Mouse (Mus musculus): ENCODE results near the gene Nup153. TPM values are rescaled to one million over a fixed set of nuclear protein-coding genes. Genes with fewer than 3 reads are reported as not detected.

The Nup153 gene
- polyA plus RNA-seq, 1 experiment, result 63.8 TPM

DNA sequence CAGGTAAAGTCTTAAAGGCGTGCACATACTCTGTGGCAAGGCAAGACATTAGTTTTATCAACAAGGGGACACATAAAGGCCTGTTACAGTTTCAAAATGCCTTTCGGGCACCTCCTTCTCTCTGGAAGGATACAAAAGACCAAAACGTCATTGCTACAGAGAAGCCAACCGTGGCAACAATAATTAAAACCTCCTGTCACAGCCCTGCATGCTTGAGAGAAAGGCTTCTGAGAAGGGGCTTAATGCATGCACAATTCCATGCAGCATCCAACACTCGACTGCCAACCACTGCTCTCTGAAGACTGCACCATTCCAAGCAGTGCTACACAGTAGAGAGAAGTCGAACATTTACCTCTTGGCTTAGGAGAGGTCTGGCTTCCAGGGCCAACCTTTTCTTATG is 33.2 kb upstream of the Nup153 start:
- TF ChIP-seq POLR2A (IDR thresholded peaks at IDR 0.05; ENCODE audit: low read depth, low read length) (no peak), CTCF (IDR thresholded peaks at IDR 0.05; ENCODE audit: extremely low read depth, insufficient read depth, insufficient read length, insufficient replicate concordance) (no peak)
- no peak for DNase-seq (ENCODE audit: low read depth in 1 of 2, low spot score in 2 of 2)
- 89% methylated on average over 6 of the region's 6 CpGs for WGBS
- Histone ChIP-seq H3K4me3 (ENCODE audit: extremely low read depth, insufficient read depth, insufficient read length) (no peak overlapping the region), H3K27ac (ENCODE audit: insufficient read depth, low read length) (no peak overlapping the region), H3K36me3 (ENCODE audit: control insufficient read depth, insufficient read depth, low read length) (no peaks in the 10 kb centered on the region), H3K27me3 (ENCODE audit: control insufficient read depth, insufficient read depth, low read length) (no peaks in the 10 kb centered on the region), H3K4me1 (ENCODE audit: control insufficient read depth, insufficient read depth, insufficient read length) (no peaks in the 10 kb centered on the region; the same call in 1 of the 2 replicates)

- Histone ChIP-seq H3K27ac (ENCODE audit: insufficient read depth, low read length) (no peak overlapping the region), H3K27me3 (ENCODE audit: control insufficient read depth, insufficient read depth, low read length) (no peaks in the 10 kb centered on the region), H3K36me3 (ENCODE audit: control insufficient read depth, insufficient read depth, low read length) (no peaks in the 10 kb centered on the region), H3K4me3 (ENCODE audit: extremely low read depth, insufficient read depth, insufficient read length) (no peak overlapping the region), H3K4me1 (ENCODE audit: control insufficient read depth, insufficient read depth, insufficient read length) (no peaks in the 10 kb centered on the region; the same call in 1 of the 2 replicates)
- no peak for TF ChIP-seq POLR2A (IDR thresholded peaks at IDR 0.05; ENCODE audit: low read depth, low read length)
- no peak for TF ChIP-seq CTCF (IDR thresholded peaks at IDR 0.05; ENCODE audit: extremely low read depth, insufficient read depth, insufficient read length, insufficient replicate concordance)
- WGBS, result 90% methylated on average over 8 of the region's 8 CpGs
- no peak for DNase-seq (ENCODE audit: low read depth in 1 of 2, low spot score in 2 of 2)
These were observed 31.6 kb upstream of the Nup153 start for GRCm38 (mm10) chr13:46759281-46759809.

DNA sequence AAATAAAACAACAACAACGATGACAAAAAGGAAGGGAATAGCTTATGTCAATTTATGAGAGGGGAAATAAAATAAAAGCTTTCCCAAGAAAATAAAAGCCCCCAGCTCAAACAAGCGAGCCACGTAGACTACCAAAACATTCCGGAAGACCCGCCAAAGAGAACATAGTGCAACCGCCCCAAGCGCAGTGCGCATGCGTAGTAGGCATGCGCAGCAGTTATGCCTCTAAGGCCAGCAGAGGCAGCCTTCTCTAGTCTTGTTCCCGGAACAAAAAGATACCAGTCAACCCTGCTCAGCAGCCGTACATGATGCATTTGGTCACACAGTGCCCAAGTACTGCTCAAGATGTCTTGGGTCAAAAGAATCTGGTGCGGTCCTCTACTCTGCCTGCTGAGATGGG is 30.9 kb upstream of the Nup153 start:
- H3K27ac ChIP-seq (ENCODE audit: insufficient read depth, low read length), result no peak overlapping the region
- TF ChIP-seq POLR2A (IDR thresholded peaks at IDR 0.05; ENCODE audit: low read depth, low read length) (no peak), CTCF (IDR thresholded peaks at IDR 0.05; ENCODE audit: extremely low read depth, insufficient read depth, insufficient read length, insufficient replicate concordance) (no peak)
- 97% methylated on average over 13 of the region's 13 CpGs for WGBS
- no peak overlapping the region for H3K4me3 ChIP-seq (ENCODE audit: extremely low read depth, insufficient read depth, insufficient read length)
- H3K36me3 ChIP-seq (ENCODE audit: control insufficient read depth, insufficient read depth, low read length), result no peaks in the 10 kb centered on the region
- no peaks in the 10 kb centered on the region; the same call in 1 of the 2 replicates for H3K4me1 ChIP-seq (ENCODE audit: control insufficient read depth, insufficient read depth, insufficient read length)
- DNase-seq (ENCODE audit: low read depth in 1 of 2, low spot score in 2 of 2), result no peak
- H3K27me3 ChIP-seq (ENCODE audit: control insufficient read depth, insufficient read depth, low read length), result no peaks in the 10 kb centered on the region

- DNase-seq (ENCODE audit: low read depth in 1 of 2, low spot score in 2 of 2), result no peak
- no peak overlapping the region for H3K4me3 ChIP-seq (ENCODE audit: extremely low read depth, insufficient read depth, insufficient read length)
- no peaks in the 10 kb centered on the region; the same call in 1 of the 2 replicates for H3K4me1 ChIP-seq (ENCODE audit: control insufficient read depth, insufficient read depth, insufficient read length)
- H3K36me3 ChIP-seq (ENCODE audit: control insufficient read depth, insufficient read depth, low read length), result no peaks in the 10 kb centered on the region
- H3K27ac ChIP-seq (ENCODE audit: insufficient read depth, low read length), result no peak overlapping the region
- 93% methylated on average over 7 of the region's 7 CpGs for WGBS
- TF ChIP-seq CTCF (IDR thresholded peaks at IDR 0.05; ENCODE audit: extremely low read depth, insufficient read depth, insufficient read length, insufficient replicate concordance) (no peak), POLR2A (IDR thresholded peaks at IDR 0.05; ENCODE audit: low read depth, low read length) (no peak)
- H3K27me3 ChIP-seq (ENCODE audit: control insufficient read depth, insufficient read depth, low read length), result no peaks in the 10 kb centered on the region
These were observed 30.2 kb upstream of the Nup153 start for GRCm38 (mm10) chr13:46757946-46758345.

DNA sequence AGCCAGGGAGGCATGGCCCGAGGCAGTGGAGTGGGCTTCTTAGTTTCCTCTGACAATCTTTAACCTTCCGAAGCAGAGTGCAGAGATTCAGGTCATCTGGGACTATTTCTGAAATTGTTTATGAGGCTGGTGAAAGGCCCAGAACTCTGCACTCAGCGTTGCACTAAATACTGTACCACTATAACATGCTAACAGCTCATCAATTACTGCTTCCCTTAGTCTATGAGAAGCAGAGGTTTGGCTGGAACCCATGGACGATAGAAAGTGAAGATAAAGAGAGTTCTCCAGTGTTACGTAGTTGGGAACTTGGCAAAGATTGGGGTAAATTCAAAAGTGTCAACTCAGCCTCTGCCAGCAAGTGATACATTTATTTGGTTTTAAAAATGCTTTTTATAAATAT is 25.6 kb upstream of the Nup153 start:
- no peaks in the 10 kb centered on the region for H3K36me3 ChIP-seq (ENCODE audit: control insufficient read depth, insufficient read depth, low read length)
- no peak for TF ChIP-seq POLR2A (IDR thresholded peaks at IDR 0.05; ENCODE audit: low read depth, low read length)
- TF ChIP-seq CTCF (IDR thresholded peaks at IDR 0.05; ENCODE audit: extremely low read depth, insufficient read depth, insufficient read length, insufficient replicate concordance), result no peak
- WGBS, result 87% methylated on average over 5 of the region's 5 CpGs

DNA sequence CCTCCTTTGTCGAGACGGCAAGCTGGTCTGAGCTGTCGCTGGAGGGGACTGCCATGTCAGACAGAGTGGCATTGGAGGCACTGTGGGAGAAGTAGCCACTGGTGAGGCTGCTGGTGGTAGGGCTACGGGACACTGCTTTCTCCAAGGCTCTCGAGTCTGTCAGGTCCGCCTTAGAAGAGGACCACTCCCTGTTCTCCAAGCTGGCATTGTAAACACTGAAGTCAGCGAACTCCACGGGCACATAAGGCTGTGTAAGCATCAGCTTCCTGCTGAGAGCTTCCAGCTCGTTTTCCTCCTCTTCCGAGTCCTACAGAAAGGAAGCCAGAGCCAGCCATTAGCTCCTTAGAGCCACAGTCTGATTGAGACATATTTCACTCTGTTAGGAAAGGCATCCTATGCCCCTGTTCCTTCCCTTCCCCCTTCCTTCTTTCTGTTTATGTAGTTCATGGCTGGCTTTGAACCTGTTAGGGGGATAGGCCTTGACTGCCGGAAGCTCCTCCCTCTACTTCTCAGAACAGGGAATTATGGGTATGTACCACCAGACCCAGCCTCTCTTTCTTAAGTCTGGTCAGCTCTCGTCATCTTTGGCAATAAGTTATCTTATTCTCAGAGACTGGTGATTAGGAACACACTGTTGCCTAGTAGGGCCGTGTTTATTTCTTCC is 25.0 kb upstream of the Nup153 start:
- 90% methylated on average over 13 of the region's 13 CpGs for WGBS
- Histone ChIP-seq H3K36me3 (ENCODE audit: control insufficient read depth, insufficient read depth, low read length) (no peaks in the 10 kb centered on the region), H3K27ac (ENCODE audit: insufficient read depth, low read length) (no peak overlapping the region), H3K4me1 (ENCODE audit: control insufficient read depth, insufficient read depth, insufficient read length) (no peaks in the 10 kb centered on the region), H3K4me3 (ENCODE audit: extremely low read depth, insufficient read depth, insufficient read length) (no peak overlapping the region), H3K27me3 (ENCODE audit: control insufficient read depth, insufficient read depth, low read length) (no peaks in the 10 kb centered on the region)
- TF ChIP-seq POLR2A (IDR thresholded peaks at IDR 0.05; ENCODE audit: low read depth, low read length) (no peak), CTCF (IDR thresholded peaks at IDR 0.05; ENCODE audit: extremely low read depth, insufficient read depth, insufficient read length, insufficient replicate concordance) (no peak)
- DNase-seq (ENCODE audit: low read depth in 1 of 2, low spot score in 2 of 2), result no peak

More for the DNA sequence above, 25.6 kb upstream of the Nup153 start:
- DNase-seq (ENCODE audit: low read depth in 1 of 2, low spot score in 2 of 2), result no peak
- Histone ChIP-seq H3K4me1 (ENCODE audit: control insufficient read depth, insufficient read depth, insufficient read length) (no peaks in the 10 kb centered on the region), H3K27me3 (ENCODE audit: control insufficient read depth, insufficient read depth, low read length) (no peaks in the 10 kb centered on the region), H3K4me3 (ENCODE audit: extremely low read depth, insufficient read depth, insufficient read length) (no peak overlapping the region), H3K27ac (ENCODE audit: insufficient read depth, low read length) (no peak overlapping the region)

Measured in spleen, adult 2 months (tissue).